In the genomic region with DNA sequence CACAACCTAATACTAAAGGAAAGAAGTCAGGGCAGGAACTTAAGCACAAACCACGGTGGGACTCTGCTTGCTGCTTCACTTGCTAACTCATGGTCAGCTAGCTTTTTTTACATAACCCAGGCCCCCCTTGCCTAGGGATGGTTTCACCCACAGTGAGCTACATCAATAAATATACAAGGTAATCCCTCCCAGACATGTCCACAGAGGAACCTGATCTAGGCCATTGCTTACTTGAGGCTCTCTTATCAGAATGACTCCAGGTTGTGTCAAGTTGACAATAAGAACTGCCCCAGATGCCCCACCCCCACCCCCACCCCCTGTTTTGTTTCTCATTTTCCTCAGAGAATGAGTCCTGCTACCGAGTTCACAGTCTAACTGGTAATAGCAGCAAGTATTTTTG, we compare ENCODE assay signal across 24 mouse cellular contexts. TPM values are rescaled to one million over a fixed set of nuclear protein-coding genes. Genes with fewer than 3 reads are reported as not detected.
"Had no signal": no experiment of that assay in that cellular context is flagged by ENCODE, and none has a peak within 500 bp of the region (broad histone marks: within the 10 kb centered on the region; RNA-seq: fewer than 3 reads in every experiment).

No protein-coding gene starts in this region.

- H3K27ac ChIP-seq: midbrain, embryonic 10.5 days; midbrain, embryonic 12.5 days; neural tube, embryonic 13.5 days; neural tube, embryonic 15.5 days; stomach, embryonic 15.5 days; stomach, postnatal 0 days had no signal

- H3K4me3 ChIP-seq: midbrain, embryonic 10.5 days; midbrain, embryonic 12.5 days; myocyte; neural tube, embryonic 13.5 days; neural tube, embryonic 15.5 days; stomach, embryonic 15.5 days had no signal

- H3K27me3 ChIP-seq: midbrain, embryonic 12.5 days; neural tube, embryonic 13.5 days; neural tube, embryonic 15.5 days; stomach, embryonic 15.5 days had no signal

- DNase-seq: lung, embryonic 14.5 days; lung, postnatal 10 days; lung, postnatal 4 days; midbrain, embryonic 14.5 days; retina, postnatal 1 day; right cerebral cortex, adult 18-20 months; right cerebral cortex, postnatal 14 days; thymus, adult 2 months; thymus, postnatal 25 days; thymus, postnatal 4 days had no signal

- H3K9me3 ChIP-seq: midbrain, embryonic 10.5 days; midbrain, embryonic 12.5 days; neural tube, embryonic 13.5 days; neural tube, embryonic 15.5 days; stomach, embryonic 15.5 days had no signal

- H3K4me1 ChIP-seq: midbrain, embryonic 12.5 days; neural tube, embryonic 13.5 days; neural tube, embryonic 15.5 days; stomach, embryonic 15.5 days had no signal

- ATAC-seq: midbrain, embryonic 16.5 days had no signal

- H3K9ac ChIP-seq: lung, embryonic 14.5 days; midbrain, embryonic 12.5 days; neural tube, embryonic 13.5 days; neural tube, embryonic 15.5 days; stomach, embryonic 15.5 days had no signal

- H3K4me2 ChIP-seq: lung, embryonic 14.5 days; midbrain, embryonic 12.5 days; neural tube, embryonic 13.5 days; neural tube, embryonic 15.5 days; stomach, embryonic 15.5 days had no signal

- H3K36me3 ChIP-seq: midbrain, embryonic 10.5 days; midbrain, embryonic 12.5 days; neural tube, embryonic 13.5 days; neural tube, embryonic 15.5 days; stomach, embryonic 15.5 days had no signal

RNA-seq across cellular contexts. Expression of a gene that starts 41.0 kb away (rescaled TPM):
- polyA plus RNA-seq: liver, embryonic 16.5 days; lung, embryonic 14.5 days; lung, embryonic 16.5 days; midbrain, embryonic 10.5 days; midbrain, embryonic 12.5 days; midbrain, embryonic 14.5 days; midbrain, embryonic 16.5 days; myocyte; neural tube, embryonic 11.5 days; neural tube, embryonic 13.5 days; neural tube, embryonic 15.5 days; spleen, adult 2 months; stomach, embryonic 15.5 days; stomach, postnatal 0 days; testis, adult 2 months; thymus, adult 2 months; urinary bladder, adult 2 months had no signal
